21 mouse cellular contexts compared by ENCODE assay signal in genomic region chr1:178673051-178673450, GRCm38 (mm10).
DNase-seq lines count a peak whose midpoint lies in the region; ATAC-seq and TF ChIP-seq lines count a peak whose summit lies in the region.
"Had no signal": no experiment of that assay in that cellular context is flagged by ENCODE, and none has a peak within 500 bp of the region (broad histone marks: within the 10 kb centered on the region; RNA-seq: fewer than 3 reads in every experiment).

No protein-coding gene starts in this region.

- no peaks in the 10 kb centered on the region for H3K36me3 ChIP-seq in heart, embryonic 10.5 days
- no peaks in the 10 kb centered on the region for H3K36me3 ChIP-seq in hindbrain, embryonic 13.5 days
- no peaks in the 10 kb centered on the region for H3K36me3 ChIP-seq in hindbrain, embryonic 11.5 days (ENCODE audit: control insufficient read depth, insufficient read depth, low read length)
- no peaks in the 10 kb centered on the region for H3K36me3 ChIP-seq in limb, embryonic 13.5 days
- H3K36me3 ChIP-seq: forebrain, embryonic 15.5 days; midbrain, embryonic 12.5 days had no signal

- H3K9ac ChIP-seq in hindbrain, embryonic 13.5 days, result no peak overlapping the region
- no peak overlapping the region for H3K9ac ChIP-seq in hindbrain, embryonic 11.5 days (ENCODE audit: low read depth, low read length)
- H3K9ac ChIP-seq in limb, embryonic 13.5 days, result no peak overlapping the region
- H3K9ac ChIP-seq: forebrain, embryonic 15.5 days; midbrain, embryonic 12.5 days had no signal

- ATAC-seq in hindbrain, embryonic 13.5 days (ENCODE audit: low FRiP score), result no peak
- no peak for ATAC-seq in hindbrain, embryonic 11.5 days (ENCODE audit: low FRiP score)
- peak; percentile 62; the same call in 1 of the 2 replicates for ATAC-seq in limb, embryonic 13.5 days (ENCODE audit: low FRiP score, low read depth)
- ATAC-seq: forebrain, embryonic 15.5 days had no signal

- peak overlapping the region; percentile 56; the same call in 1 of the 2 replicates for H3K27ac ChIP-seq in heart, embryonic 10.5 days
- H3K27ac ChIP-seq in hindbrain, embryonic 13.5 days, result 0 out of 2 replicates have a peak overlapping the region, but pooled peaks have one; percentile 14
- H3K27ac ChIP-seq in hindbrain, embryonic 11.5 days (ENCODE audit: low read depth, low read length), result no peak overlapping the region
- no peak overlapping the region for H3K27ac ChIP-seq in limb, embryonic 13.5 days
- no peak overlapping the region for H3K27ac ChIP-seq in gastrocnemius, adult 2 months
- H3K27ac ChIP-seq: forebrain, embryonic 15.5 days; midbrain, embryonic 12.5 days had no signal

- no peak for DNase-seq in heart, embryonic 10.5 days (ENCODE audit: low spot score)
- DNase-seq in heart, adult 8-10 months (ENCODE audit: low spot score), result no peak
- DNase-seq in hindbrain, embryonic 11.5 days (ENCODE audit: low spot score), result no peak
- peak; percentile 37 for DNase-seq in brain, adult 2 months (ENCODE audit: low read depth, low spot score)
- DNase-seq in gastrocnemius, adult 2 months, result no peak
- DNase-seq in left cerebral cortex, adult 9 months (ENCODE audit: low spot score in 2 of 2), result no peak
- DNase-seq: adrenal gland, postnatal 10 days; cerebellum, adult 18-20 months; cerebellum, postnatal 36 days; kidney, adult 18-20 months; kidney, postnatal 25 days; layer of hippocampus, adult 9-11 months; lung, adult 2 months; lung, postnatal 36 days; right cerebral cortex, postnatal 14 days had no signal

- intact Hi-C loops in gastrocnemius, adult 2 months (cut with DNase I), result no loop called here

- peaks cover 67% of the 10 kb centered on the region for H3K4me1 ChIP-seq in heart, embryonic 10.5 days
- H3K4me1 ChIP-seq in hindbrain, embryonic 13.5 days (replicated peaks), result peaks cover 22% of the 10 kb centered on the region
- H3K4me1 ChIP-seq in hindbrain, embryonic 11.5 days (replicated peaks; ENCODE audit: control insufficient read depth, insufficient read depth, low read length), result no peaks in the 10 kb centered on the region
- H3K4me1 ChIP-seq in limb, embryonic 13.5 days, result peaks cover 49% of the 10 kb centered on the region
- H3K4me1 ChIP-seq: forebrain, embryonic 15.5 days had no signal

- H3K9me3 ChIP-seq in heart, embryonic 10.5 days, result no peaks in the 10 kb centered on the region
- no peaks in the 10 kb centered on the region for H3K9me3 ChIP-seq in hindbrain, embryonic 13.5 days
- H3K9me3 ChIP-seq in hindbrain, embryonic 11.5 days (ENCODE audit: control insufficient read depth, low read length), result no peaks in the 10 kb centered on the region
- no peaks in the 10 kb centered on the region for H3K9me3 ChIP-seq in limb, embryonic 13.5 days
- H3K9me3 ChIP-seq: forebrain, embryonic 15.5 days; midbrain, embryonic 12.5 days had no signal

- no peak for TF ChIP-seq CTCF in gastrocnemius, adult 2 months (IDR thresholded peaks at IDR 0.05)

- WGBS in heart, embryonic 10.5 days, result 47% methylated on average over 7 of the region's 7 CpGs
- WGBS in hindbrain, embryonic 13.5 days, result 53% methylated on average over 7 of the region's 7 CpGs
- 57% methylated on average over 7 of the region's 7 CpGs for WGBS in hindbrain, embryonic 11.5 days
- WGBS in limb, embryonic 13.5 days, result 16% methylated on average over 7 of the region's 7 CpGs

- H3K4me3 ChIP-seq in heart, embryonic 10.5 days, result no peak overlapping the region
- no peak overlapping the region for H3K4me3 ChIP-seq in hindbrain, embryonic 13.5 days
- no peak overlapping the region for H3K4me3 ChIP-seq in hindbrain, embryonic 11.5 days (ENCODE audit: low read depth, low read length)
- no peak overlapping the region for H3K4me3 ChIP-seq in limb, embryonic 13.5 days
- H3K4me3 ChIP-seq in gastrocnemius, adult 2 months, result no peak overlapping the region
- H3K4me3 ChIP-seq: erythroblast, embryonic 14.5 days; forebrain, embryonic 15.5 days; midbrain, embryonic 12.5 days had no signal

- H3K27me3 ChIP-seq in heart, embryonic 10.5 days (ENCODE audit: insufficient read depth, poor library complexity, severe bottlenecking), result no peaks in the 10 kb centered on the region
- no peaks in the 10 kb centered on the region for H3K27me3 ChIP-seq in hindbrain, embryonic 13.5 days
- no peaks in the 10 kb centered on the region for H3K27me3 ChIP-seq in hindbrain, embryonic 11.5 days (ENCODE audit: control insufficient read depth, insufficient read depth, low read length)
- peaks cover 11% of the 10 kb centered on the region; the same call in 1 of the 2 replicates for H3K27me3 ChIP-seq in limb, embryonic 13.5 days
- H3K27me3 ChIP-seq: forebrain, embryonic 15.5 days; midbrain, embryonic 12.5 days had no signal

- H3K4me2 ChIP-seq in hindbrain, embryonic 13.5 days, result no peak overlapping the region
- H3K4me2 ChIP-seq in hindbrain, embryonic 11.5 days (replicated peaks; ENCODE audit: low read depth, low read length), result no peak overlapping the region
- no peak overlapping the region for H3K4me2 ChIP-seq in limb, embryonic 13.5 days (replicated peaks)
- H3K4me2 ChIP-seq: forebrain, embryonic 15.5 days; liver, embryonic 11.5 days; midbrain, embryonic 12.5 days had no signal

Comparison
In these comparisons a context has a peak if more than half of its experiments do, and no peak if none do; other contexts are left out.
1. H3K27ac ChIP-seq: peak in heart, embryonic 10.5 days (single experiment) and hindbrain, embryonic 13.5 days (single experiment); none in hindbrain, embryonic 11.5 days (single experiment), limb, embryonic 13.5 days (single experiment) and gastrocnemius, adult 2 months (single experiment).